Mouse (Mus musculus): ENCODE data around the gene Map3k9. TPM values are rescaled to one million over a fixed set of nuclear protein-coding genes. Genes with fewer than 3 reads are reported as not detected.

The Map3k9 gene
- 3.1 and 4.8 TPM in 2 replicates for polyA plus RNA-seq (2012; rRNA removed)

DNA sequence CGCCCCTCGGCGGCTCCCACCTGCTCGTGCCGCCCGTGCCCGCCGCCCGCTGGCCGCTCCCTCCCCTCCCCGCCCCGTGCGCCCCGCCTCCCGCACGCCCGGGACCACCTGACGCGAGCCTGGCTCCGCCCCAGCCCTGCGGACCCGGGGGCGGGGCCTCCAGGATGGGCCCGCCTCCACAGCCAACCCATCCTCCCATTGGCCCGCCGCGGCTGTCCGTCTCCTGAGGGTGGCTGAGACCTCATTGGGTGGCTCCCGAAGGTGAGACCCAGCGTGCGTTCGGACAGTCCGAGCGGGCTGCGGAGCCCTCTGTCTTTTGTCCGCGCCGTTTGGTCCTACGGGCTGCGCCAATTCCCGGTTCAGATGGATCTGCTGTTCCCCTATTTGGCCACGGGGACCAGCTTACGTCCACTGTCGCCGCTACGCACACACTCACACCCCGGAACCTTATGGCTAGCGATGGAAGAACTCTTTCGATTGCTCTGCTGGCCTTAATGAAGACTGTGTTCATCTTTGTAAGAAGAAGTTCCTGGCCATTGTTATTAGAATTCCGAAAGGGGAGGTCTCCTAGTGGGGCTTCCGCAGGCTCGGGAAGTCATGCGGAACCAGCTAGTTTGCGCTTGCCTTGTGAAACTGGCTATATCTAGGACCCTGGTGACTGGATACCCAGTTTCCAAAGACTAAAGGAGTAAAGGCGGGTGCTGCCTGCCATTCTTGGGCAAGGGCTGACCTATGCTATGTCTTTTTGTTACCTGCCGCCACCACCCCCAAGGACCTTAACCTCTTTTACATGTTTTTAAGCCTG is at the start of gene Map3k9:
Map3k9 (minus strand) TSS at position 71 of the 805 bp plus-strand sequence.
- TF ChIP-seq CTCF (IDR thresholded peaks at IDR 0.05; ENCODE audit: extremely low read depth, insufficient read length, insufficient replicate concordance, low read depth, low read length), result peak; percentile 15; the same call in 1 of the 2 replicates
- peak; percentile 58; the same call in 1 of the 2 replicates for TF ChIP-seq POLR2A (IDR thresholded peaks at IDR 0.05; ENCODE audit: low read depth, low read length)
- WGBS, result 2% methylated on average over 56 of the region's 56 CpGs
- H3K4me3 ChIP-seq (ENCODE audit: low read depth, low read length), result peak within 1 kb of the TSS; percentile 71
- H3K27ac ChIP-seq (ENCODE audit: insufficient read depth, low read depth, low read length), result peak within 1 kb of the TSS; percentile 63
- peaks cover 3% of the 10 kb centered on the region; the same call in 1 of the 2 replicates for H3K4me1 ChIP-seq (ENCODE audit: control insufficient read depth, insufficient read depth, insufficient read length, low read length)
- no peaks in the 10 kb centered on the region for H3K36me3 ChIP-seq (ENCODE audit: control insufficient read depth, insufficient read depth, low read length)
- H3K27me3 ChIP-seq (ENCODE audit: control insufficient read depth, insufficient read depth, low read length), result no peaks in the 10 kb centered on the region

DNA sequence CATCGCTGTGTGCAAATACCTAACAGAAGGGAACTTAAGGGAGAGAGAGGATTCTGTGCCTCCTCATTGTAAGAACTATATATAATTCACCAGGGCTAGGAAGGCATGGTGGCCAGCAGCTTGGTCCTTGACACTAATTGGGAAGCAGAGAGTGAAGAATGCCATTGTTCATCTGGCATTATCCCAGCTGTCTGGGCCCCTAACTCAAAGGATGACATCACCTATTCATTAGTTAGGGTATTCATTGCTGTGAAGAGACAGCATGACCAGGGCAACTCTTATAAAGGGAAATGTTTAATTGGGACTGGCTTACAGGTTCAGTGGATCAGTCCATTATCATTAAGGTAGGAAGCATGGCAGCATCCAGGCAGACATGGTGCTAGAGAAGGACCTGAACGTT is 47.4 kb upstream of the Map3k9 start:
- no peak overlapping the region for H3K27ac ChIP-seq (ENCODE audit: insufficient read depth, low read depth, low read length)
- TF ChIP-seq POLR2A (IDR thresholded peaks at IDR 0.05; ENCODE audit: low read depth, low read length), result no peak
- no peak for TF ChIP-seq CTCF (IDR thresholded peaks at IDR 0.05; ENCODE audit: extremely low read depth, insufficient read length, insufficient replicate concordance, low read depth, low read length)
- 65% methylated on average over 2 of the region's 2 CpGs for WGBS
- H3K36me3 ChIP-seq (ENCODE audit: control insufficient read depth, insufficient read depth, low read length), result no peaks in the 10 kb centered on the region
- no peaks in the 10 kb centered on the region for H3K27me3 ChIP-seq (ENCODE audit: control insufficient read depth, insufficient read depth, low read length)
- H3K4me1 ChIP-seq (ENCODE audit: control insufficient read depth, insufficient read depth, insufficient read length, low read length), result no peaks in the 10 kb centered on the region
- no peak overlapping the region for H3K4me3 ChIP-seq (ENCODE audit: low read depth, low read length)

DNA sequence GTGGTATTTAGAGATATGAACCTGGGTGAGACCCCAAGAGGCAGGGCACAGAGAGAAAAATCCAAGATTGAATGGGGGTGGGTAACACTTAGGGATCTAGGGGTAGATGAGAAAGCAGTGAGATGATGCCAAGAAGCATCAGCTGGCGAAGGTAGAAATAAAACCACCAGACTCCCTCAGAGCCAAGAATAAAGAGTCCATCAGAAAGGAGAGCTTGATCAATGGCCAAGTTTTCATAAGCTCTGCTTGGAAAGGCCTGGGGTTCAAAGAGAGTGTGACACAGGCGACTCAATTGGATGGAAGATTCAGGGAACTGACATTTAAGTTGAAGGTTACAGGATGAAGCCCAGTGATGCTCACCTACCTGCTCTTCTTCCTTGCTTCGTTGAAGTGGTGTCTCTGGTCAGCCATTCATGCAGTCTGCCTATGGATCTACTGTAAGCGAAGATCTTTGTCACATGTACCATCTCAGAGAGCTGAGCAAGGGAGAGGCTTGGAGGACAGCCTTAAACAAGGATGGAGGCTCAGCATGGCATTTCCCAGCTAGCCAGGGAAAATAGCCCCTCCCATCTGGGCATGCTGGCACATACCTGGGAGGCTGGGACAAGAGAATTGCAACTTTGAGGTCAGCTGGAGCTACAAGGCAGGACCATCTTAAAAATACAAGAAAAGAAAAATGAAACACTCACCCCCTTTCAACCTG is 42.0 kb upstream of the Map3k9 start:
- no peak overlapping the region for H3K4me3 ChIP-seq (ENCODE audit: low read depth, low read length)
- TF ChIP-seq POLR2A (IDR thresholded peaks at IDR 0.05; ENCODE audit: low read depth, low read length), result no peak
- no peak for TF ChIP-seq CTCF (IDR thresholded peaks at IDR 0.05; ENCODE audit: extremely low read depth, insufficient read length, insufficient replicate concordance, low read depth, low read length)
- H3K36me3 ChIP-seq (ENCODE audit: control insufficient read depth, insufficient read depth, low read length), result no peaks in the 10 kb centered on the region
- no peaks in the 10 kb centered on the region for H3K4me1 ChIP-seq (ENCODE audit: control insufficient read depth, insufficient read depth, insufficient read length, low read length)
- H3K27ac ChIP-seq (ENCODE audit: insufficient read depth, low read depth, low read length), result no peak overlapping the region
- H3K27me3 ChIP-seq (ENCODE audit: control insufficient read depth, insufficient read depth, low read length), result no peaks in the 10 kb centered on the region
- 90% methylated on average over 4 of the region's 4 CpGs for WGBS

DNA sequence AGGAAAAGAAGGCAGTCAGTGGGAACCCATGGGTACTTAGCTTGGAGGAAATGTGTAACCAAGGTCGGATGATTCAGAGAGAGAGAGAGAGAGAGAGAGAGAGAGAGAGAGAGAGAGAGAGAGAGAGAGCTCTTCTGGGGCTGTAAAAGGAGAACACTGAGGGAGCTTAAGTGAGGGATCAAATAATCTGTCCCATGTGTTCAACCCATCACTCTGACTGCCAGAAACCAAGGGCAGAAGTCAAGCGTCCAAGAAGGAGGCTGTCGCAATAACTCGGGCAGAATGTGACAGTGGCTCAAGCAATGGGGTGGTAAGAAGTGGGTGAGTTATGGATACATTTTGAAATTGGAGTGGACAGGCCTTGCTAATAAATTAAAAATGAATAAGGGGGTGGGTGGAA is 41.2 kb upstream of the Map3k9 start:
- H3K4me1 ChIP-seq (ENCODE audit: control insufficient read depth, insufficient read depth, insufficient read length, low read length), result no peaks in the 10 kb centered on the region
- H3K27me3 ChIP-seq (ENCODE audit: control insufficient read depth, insufficient read depth, low read length), result no peaks in the 10 kb centered on the region
- no peaks in the 10 kb centered on the region for H3K36me3 ChIP-seq (ENCODE audit: control insufficient read depth, insufficient read depth, low read length)
- no peak overlapping the region for H3K27ac ChIP-seq (ENCODE audit: insufficient read depth, low read depth, low read length)
- TF ChIP-seq CTCF (IDR thresholded peaks at IDR 0.05; ENCODE audit: extremely low read depth, insufficient read length, insufficient replicate concordance, low read depth, low read length) (no peak), POLR2A (IDR thresholded peaks at IDR 0.05; ENCODE audit: low read depth, low read length) (no peak)
- WGBS, result 78% methylated on average over 4 of the region's 4 CpGs
- H3K4me3 ChIP-seq (ENCODE audit: low read depth, low read length), result no peak overlapping the region

DNA sequence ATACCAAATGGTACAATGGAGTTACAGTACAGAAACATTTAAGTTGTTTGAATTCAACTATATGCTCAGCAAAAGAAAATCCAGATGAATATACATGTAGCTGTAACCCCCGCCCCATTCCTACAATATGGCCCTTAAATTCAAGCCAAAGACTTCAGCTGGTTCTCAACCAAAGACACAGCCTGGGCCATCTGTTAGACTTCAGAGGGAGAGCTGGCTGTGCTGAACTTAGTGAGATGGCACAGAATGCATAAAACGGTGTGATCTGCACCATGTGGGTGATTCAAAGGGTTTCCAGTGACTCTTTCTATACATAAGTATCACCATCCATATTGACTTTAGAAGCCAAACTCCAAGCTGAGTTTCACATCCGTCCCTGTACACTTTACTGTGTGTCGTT is 39.7 kb upstream of the Map3k9 start:
- Histone ChIP-seq H3K27ac (ENCODE audit: insufficient read depth, low read depth, low read length) (no peak overlapping the region), H3K27me3 (ENCODE audit: control insufficient read depth, insufficient read depth, low read length) (no peaks in the 10 kb centered on the region), H3K36me3 (ENCODE audit: control insufficient read depth, insufficient read depth, low read length) (no peaks in the 10 kb centered on the region), H3K4me3 (ENCODE audit: low read depth, low read length) (no peak overlapping the region), H3K4me1 (ENCODE audit: control insufficient read depth, insufficient read depth, insufficient read length, low read length) (no peaks in the 10 kb centered on the region)
- TF ChIP-seq POLR2A (IDR thresholded peaks at IDR 0.05; ENCODE audit: low read depth, low read length) (no peak), CTCF (IDR thresholded peaks at IDR 0.05; ENCODE audit: extremely low read depth, insufficient read length, insufficient replicate concordance, low read depth, low read length) (no peak)
- 90% methylated on average over 4 of the region's 4 CpGs for WGBS

DNA sequence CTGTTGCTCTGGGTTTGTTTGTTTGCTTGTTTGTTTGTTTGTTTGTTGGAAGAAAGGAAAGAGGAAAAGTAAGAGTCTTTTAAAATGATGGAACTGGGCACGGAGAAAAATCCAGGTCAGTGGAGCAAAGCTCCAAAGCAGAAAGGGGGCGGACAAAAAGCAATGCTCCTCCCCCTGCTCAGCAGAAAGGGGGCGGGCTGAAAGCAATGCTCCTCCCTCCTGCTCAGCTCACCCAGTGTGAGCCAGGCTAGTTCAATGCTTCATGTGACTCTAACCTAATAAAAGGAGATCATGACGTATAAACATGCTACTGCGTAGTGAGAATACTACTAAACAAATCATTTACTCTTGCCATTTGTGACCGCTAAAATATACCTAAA is 36.1 kb upstream of the Map3k9 start:
- no peak for TF ChIP-seq POLR2A (IDR thresholded peaks at IDR 0.05; ENCODE audit: low read depth, low read length)
- TF ChIP-seq CTCF (IDR thresholded peaks at IDR 0.05; ENCODE audit: extremely low read depth, insufficient read length, insufficient replicate concordance, low read depth, low read length), result no peak
- no peaks in the 10 kb centered on the region for H3K27me3 ChIP-seq (ENCODE audit: control insufficient read depth, insufficient read depth, low read length)
- H3K4me3 ChIP-seq (ENCODE audit: low read depth, low read length), result no peak overlapping the region
- H3K36me3 ChIP-seq (ENCODE audit: control insufficient read depth, insufficient read depth, low read length), result no peaks in the 10 kb centered on the region
- no peak overlapping the region for H3K27ac ChIP-seq (ENCODE audit: insufficient read depth, low read depth, low read length)
- H3K4me1 ChIP-seq (ENCODE audit: control insufficient read depth, insufficient read depth, insufficient read length, low read length), result peaks cover 12% of the 10 kb centered on the region; the same call in 1 of the 2 replicates
- WGBS, result 66% methylated on average over 6 of the region's 6 CpGs
